Mouse (Mus musculus): Measurements from ENCODE around the gene Plcb3.

Gene Plcb3

DNA sequence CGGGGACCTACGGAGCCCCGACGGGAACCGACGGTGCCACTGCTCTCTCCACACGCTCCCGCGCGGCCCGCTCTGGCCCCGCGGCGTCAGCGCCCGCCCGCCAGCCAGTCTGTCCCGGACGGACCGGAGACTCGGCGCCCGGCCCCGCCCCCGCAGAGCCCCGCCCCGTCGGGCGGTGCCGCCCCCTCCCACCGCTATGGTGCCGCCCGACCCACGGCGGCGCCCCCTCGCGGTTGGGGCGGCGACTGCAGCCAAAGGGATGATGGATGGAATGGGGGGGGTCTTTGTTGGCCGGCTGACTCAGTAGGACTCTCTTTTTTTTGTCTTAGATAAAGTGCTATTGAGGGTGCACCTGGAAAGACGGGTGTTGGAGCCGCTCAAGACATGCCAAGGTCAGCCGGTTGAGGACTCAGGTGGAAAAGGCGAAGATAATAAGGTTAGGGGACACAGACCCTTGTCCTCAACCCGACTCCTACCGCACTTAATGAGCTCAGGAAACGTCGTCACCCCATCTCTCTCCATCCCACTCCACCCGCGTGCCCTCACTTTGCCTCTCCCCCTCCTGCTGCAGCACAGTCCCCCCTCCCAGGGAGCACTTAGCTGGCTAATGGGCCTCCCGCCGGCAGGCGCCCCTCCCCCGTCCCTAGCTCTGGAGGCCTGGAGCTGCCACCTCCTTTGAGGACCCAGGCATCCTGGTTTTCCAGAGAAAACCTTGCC, 6.4 kb downstream of the Plcb3 start:
- DNase-seq: peak; percentile 66 to 78

DNA sequence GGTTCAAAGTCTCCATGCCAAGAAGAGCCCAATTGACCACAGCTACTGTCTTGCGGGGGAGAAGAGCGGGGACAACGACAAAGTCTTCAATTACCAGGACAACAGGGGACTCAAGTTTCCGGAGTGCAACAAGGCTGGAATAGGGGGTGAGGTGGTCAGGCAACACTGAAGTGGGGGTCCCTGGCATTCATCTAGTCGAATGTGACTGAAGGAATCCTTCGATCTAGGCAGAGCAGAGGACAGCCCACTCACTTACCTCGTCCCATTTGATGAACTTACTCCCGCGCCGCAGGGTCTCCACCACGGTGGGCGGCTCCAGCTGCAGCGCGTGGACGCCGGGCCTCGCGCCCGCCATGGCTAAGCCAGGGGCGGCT, 7.0 kb downstream of the Plcb3 start:
- DNase-seq: no peak

DNA sequence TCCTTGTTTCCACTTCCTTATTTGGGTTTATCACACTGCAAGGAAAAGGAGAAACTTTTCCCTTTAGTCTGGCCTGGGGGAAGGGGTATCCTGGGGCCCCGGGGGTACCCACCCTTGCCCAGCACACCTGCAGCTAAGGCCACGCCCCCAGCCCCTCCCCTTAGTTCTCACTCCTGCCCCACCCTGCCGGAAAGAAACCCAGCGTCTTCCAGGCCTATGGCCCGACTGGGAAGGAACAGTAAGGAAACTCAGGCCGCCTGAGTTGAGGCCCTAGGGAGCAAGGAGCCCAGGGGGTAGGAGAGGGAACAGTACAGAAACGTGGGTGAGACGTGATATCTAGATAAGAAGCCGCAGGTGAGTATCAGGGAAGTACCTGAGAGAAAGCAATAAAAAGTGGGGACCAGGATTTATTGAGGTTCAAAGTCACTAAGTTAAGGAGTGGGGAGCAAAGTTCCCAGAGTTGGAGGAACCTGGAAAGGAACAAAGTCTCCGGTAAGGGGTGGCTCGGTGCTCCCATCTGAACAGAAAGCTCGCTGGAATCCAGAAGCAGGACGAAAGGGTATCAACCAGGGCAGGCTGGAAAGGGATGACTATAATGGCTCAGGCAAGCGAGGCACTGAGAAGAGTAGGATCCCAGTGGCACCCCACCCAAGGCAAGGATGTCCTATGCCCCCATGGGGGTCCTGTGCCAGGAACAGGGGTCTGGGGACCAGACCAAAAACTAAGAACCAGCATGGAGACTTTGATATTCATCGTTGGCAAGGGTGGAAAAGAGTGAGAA, 7.6 kb downstream of the Plcb3 start:
- DNase-seq: no peak

GRCm38 (mm10) chr19:6956461-6956860, 19.8 kb downstream of the Plcb3 start:
- no peak for DNase-seq

DNA sequence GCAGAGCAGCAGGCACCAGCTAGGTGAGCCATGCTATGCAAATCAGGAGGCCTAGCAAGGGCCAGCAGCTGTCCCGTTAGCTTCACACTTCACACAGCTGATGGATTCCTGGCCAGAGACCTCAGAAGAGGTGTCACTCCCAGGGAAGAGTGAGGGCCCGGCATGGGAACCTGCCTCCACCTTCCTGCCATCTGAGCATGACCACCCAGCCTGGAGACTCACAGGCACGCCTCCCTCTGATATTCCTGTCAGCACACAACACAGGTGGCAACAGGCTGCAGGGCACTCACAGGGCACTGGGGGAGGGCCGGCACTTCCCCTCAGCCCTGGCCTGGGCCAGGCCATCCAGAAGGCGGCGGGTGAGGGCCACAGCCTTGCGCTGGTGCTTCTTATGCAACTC, 20.8 kb downstream of the Plcb3 start:
- DNase-seq: no peak

GRCm38 (mm10) chr19:6954046-6954445, 22.2 kb downstream of the Plcb3 start:
- no peak for DNase-seq

DNA sequence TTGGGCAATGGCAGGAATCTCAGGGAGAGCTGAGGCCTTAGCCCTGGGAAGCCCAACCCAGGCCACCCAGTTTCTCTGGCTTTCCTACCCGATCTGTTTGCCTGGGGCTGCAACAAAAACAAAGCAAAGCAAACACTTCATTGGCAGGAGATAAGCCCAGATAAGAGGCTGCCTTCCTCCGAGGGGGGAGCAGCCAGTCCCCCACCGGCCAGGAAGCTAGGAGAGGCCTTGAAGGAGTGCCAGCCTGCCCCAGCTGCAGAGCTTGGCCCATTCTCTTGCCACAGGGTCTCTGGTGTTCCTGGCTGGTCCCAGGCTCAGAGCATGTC, 23.6 kb downstream of the Plcb3 start:
- DNase-seq: no peak

DNA sequence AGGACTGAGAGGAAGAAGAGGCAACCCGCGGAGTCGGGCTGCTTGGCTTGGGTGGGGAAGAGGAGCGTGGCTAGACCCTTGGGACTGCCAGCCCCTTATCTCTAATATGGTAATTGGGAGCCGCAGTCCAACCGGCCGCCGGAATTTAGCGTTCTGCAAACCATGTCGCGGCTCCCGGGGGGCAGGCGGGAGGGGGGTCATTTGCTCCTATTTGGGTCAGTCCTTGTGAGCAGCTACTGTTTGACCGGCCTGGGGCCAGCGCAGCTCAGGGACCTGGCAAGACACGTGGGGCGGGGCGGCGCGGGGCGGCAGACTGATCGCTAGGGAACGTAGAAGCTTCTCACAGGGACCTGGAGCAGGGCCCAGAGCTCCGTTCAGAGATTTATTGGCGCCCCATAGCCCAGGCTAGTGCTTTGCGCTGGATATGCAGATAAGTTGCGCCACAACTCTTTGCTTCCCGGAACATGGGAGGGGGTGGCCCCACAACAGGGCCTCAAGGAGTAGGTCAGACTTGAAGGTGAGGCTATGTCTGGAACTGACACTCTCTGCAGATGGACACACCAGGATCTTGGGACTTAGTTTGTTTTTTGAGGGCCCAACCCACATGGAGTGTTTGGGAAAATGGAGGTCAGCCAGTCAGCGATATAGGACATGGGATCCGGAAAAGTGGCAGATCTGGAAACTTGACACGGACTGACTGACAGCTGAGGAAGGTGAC, 24.1 kb downstream of the Plcb3 start:
- DNase-seq: peak; percentile 45 to 66

DNA sequence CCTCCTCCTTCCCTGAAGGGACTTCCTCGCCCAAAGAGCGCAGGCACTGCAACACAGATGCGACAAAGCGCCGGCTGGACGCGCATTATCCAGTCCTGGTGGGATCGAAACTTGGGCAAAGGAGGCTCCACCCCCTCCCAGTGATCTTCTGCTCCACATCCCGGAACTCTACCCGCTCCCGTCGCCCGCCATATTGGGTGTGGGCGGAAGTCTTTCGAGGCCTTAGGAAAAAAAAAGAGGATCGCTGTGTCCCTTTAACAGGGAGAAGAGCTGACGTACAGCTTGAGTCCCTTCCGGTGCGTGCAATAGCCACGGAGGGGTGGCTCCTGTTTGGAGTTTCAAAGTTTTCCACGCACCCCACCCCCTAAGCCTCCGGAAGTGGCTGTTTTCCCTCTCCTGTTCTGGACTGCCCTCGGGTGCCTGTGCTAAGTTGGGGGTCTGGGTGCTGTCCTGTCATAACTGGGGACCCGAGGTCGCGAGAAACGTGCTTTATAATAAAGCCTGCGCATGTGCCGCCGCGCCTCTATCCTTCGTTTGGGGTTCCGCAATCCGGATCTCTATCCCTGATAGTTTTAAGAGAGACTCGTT, 24.8 kb downstream of the Plcb3 start:
- DNase-seq: peak; percentile 74 to 81

DNA sequence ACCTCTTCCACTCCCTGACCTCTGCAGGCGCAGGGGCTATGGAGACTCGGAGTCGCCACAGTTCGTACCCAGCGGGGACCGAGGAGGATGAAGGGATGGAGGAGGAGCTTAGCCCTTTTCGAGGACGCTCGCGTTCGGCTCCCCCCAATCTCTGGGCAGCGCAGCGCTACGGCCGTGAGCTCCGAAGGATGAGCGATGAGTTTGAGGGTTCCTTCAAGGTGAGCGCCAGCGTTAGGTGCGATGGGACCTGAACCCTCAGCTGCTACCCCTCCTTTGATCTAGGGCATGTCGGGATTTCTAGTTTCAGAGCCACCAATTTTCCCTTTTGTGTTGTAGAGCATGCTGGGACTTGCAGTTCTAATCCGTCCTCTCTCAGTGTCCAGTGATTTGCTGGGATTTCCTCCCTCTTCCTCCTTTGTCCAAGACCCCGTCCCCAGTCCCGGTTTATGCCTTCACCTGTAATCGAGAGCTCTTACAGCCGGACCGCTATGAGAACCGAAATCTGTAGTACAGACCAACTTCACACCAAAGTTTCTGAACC, 25.6 kb downstream of the Plcb3 start:
- peak in 1 of 2 experiments; percentile 44 for DNase-seq

GRCm38 (mm10) chr19:6949951-6950350, 26.3 kb downstream of the Plcb3 start:
- no peak for DNase-seq

- no peak for DNase-seq
Observed at GRCm38 (mm10) chr19:6949532-6949931, 26.7 kb downstream of the Plcb3 start.

DNA sequence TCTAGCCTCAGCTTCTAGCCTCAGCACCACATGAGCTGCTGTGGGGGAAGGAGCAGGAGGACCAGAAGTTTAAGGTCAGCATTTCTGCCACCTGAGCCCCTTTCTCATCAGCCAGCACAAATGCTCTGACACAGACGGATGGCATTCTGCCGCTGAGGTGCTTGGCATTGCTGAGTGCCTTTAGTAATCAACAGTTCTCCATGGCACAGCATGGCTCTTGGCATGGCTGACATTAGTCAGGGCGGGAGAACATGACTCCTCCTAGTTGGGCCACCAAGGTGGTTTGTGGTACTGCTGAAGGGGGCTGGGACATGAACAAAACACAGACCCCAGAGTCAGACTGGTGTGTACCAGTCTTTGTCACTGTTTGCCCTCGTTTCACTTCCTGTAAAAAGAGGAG, 28.1 kb downstream of the Plcb3 start:
- DNase-seq: no peak

- no peak for DNase-seq
Observed at GRCm38 (mm10) chr19:6947742-6948141, 28.5 kb downstream of the Plcb3 start.

- no peak for DNase-seq
Observed at GRCm38 (mm10) chr19:6943709-6944108, 32.6 kb downstream of the Plcb3 start.

DNA sequence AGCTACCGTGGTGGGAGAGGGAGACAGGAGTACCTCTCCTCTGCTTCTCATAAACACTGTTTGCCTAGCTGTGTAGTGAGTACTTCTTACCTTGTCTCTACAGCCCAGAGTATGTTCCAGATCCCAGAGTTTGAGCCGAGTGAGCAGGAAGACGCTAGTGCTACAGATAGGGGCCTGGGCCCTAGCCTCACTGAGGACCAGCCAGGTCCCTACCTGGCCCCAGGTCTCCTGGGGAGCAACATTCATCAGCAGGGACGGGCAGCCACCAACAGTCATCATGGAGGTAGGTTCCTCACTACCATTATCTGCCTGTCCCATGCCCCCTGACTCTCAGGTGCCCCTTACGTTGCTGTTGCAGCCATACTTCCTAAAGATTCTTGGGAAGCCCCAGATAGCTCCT, 33.5 kb downstream of the Plcb3 start:
- no peak for DNase-seq

- peak; percentile 91 for DNase-seq
Observed at GRCm38 (mm10) chr19:6942249-6942691, 34.0 kb downstream of the Plcb3 start, which contains the start of gene Gpr137. Gpr137 (minus strand) TSS chr19:6942480.

DNA sequence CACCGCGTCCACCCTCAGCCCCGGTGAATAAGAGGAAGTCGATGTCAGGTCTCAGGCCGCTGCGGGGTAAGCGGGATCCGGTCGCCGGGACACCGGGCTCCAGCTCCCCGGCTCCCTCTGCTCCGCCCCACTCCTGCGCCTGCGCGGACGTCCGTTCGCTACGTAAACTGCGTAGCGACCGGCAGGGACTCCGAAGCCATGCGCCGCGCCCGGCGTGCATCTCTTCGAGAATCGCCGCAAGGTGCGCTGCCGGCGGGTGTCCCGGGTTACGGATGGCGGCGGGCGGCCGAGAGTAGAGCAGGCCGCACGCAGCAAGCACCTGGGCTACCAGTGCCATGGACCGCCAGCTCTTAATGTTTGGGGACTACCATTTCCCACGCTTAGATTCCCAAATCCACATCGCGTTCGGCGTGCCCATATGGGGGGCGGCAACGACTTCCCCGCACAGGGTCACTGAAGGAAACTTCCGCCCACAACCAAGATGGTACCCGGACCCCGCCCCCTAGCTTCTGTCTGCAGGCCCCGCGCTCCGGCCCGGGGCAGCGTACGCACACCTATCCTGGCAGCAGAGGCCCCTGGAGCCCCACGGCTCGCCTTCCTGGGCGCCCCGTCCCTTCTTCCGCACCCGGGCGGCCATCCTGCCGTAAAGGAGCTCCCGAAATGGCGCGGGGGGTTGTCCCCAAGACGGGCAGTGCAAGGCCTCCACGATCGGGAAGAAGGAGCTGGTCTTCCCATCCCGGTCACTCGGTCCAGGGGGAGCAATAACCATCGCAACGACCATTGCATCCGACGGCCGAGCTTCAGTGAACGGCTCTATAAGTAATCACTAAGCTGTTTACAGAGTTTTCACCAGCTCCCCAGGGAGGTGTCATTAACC, 34.7 kb downstream of the Plcb3 start, which contains the start of gene Bad:
TSS of gene Bad (plus strand) at position 490 of the 877 bp plus-strand sequence.
- DNase-seq: peak; percentile 88 to 94

DNA sequence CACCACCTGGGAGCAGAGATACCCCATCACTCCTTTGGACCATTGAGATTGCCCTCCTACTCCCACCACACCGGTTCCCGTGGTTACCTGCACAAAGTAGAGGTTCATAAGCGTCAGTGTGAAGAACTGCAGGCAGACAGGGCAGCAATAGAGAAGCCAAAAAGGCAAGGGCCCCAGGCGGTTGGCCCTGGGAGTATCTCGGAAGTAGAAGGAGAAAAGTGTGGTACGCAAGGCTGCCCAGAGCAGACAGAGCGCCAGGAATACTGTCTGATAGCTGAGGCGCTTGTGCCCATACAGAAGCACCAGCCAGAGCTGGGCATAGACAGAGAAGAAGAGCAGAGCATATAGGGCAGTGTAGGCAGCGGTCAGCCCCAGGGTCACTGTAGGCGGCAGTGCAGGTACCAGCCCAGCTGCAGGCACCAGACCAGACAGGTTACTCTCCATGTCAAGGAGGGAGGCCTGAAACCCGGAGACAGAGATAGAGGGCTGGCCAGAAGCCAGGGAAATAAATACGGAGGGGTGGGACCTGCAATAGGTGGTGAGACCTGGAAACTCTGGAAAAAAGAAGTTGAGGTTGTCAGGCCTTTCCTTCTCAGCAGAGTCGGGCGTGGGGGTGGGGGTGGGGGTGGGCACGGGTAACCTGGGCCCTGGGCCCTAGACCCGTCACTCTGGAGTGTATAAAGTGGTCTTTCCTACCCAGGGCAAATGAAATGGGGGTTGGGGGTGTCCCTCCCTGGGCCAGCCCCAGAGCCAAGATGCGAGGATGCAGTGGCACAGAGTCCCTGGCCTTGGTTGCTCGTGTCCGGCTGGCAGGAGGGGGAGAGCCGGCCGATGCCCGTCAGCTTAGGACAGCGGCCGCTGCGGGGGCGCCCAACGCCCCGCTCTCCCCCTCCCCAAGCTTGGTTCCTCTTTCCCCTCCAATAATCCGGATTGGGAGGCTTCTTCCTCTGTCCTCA, 35.6 kb downstream of the Plcb3 start:
- DNase-seq: no peak

- DNase-seq: no peak
Observed at GRCm38 (mm10) chr19:6939106-6940002, 36.9 kb downstream of the Plcb3 start.
